Mouse (Mus musculus): ENCODE results near the gene Thoc6. TPM values are rescaled to one million over a fixed set of nuclear protein-coding genes. Genes with fewer than 3 reads are reported as not detected.
A peak's percentile ranks its signal among the peaks of the same experiment; 100 is the strongest.

Thoc6 gene
- polyA plus RNA-seq (2016; fragmentation: Nextera tagmentation; extraction: Ambion mirVana): 70.9 and 72.2 TPM in 2 replicates

GRCm38 (mm10) chr17:23673424-23674073 is at the start of gene Thoc6, which contains the start of gene Hcfc1r1:
Gene Thoc6 (minus strand): TSS chr17:23673882.
Gene Hcfc1r1 (plus strand): TSS chr17:23673596.
- Histone ChIP-seq H3K27ac (replicated peaks) (peak within 1 kb of the TSS; percentile 92), H3K4me1 (peaks cover 56% of the 10 kb centered on the region), H3K4me3 (peak within 1 kb of the TSS; percentile 71), H3K36me3 (replicated peaks) (peaks cover 23% of the 10 kb centered on the region), H3K9me3 (no peaks in the 10 kb centered on the region), H3K27me3 (replicated peaks; ENCODE audit: low read depth, poor library complexity, severe bottlenecking) (peaks cover 42% of the 10 kb centered on the region)
- WGBS: under 1% methylated on average over 45 of the region's 45 CpGs
- peak; percentile 94 for DNase-seq (ENCODE audit: low spot score)

GRCm38 (mm10) chr17:23722376-23723125 is 48.9 kb upstream of the Thoc6 start, which contains the start of gene 1520401A03Rik:
Gene 1520401A03Rik (minus strand): TSS chr17:23722783.
- peaks cover 22% of the 10 kb centered on the region for H3K4me1 ChIP-seq
- H3K4me3 ChIP-seq: no peak within 1 kb of the TSS
- no peaks in the 10 kb centered on the region for H3K9me3 ChIP-seq
- no peaks in the 10 kb centered on the region for H3K36me3 ChIP-seq (replicated peaks)
- no peak within 1 kb of the TSS for H3K27ac ChIP-seq (replicated peaks)
- DNase-seq (ENCODE audit: low spot score): no peak
- WGBS: 70% methylated on average over 7 of the region's 7 CpGs
- H3K27me3 ChIP-seq (replicated peaks; ENCODE audit: low read depth, poor library complexity, severe bottlenecking): peaks cover 26% of the 10 kb centered on the region

- H3K4me1 ChIP-seq: peaks cover 15% of the 10 kb centered on the region
- peaks cover 26% of the 10 kb centered on the region for H3K27me3 ChIP-seq (replicated peaks; ENCODE audit: low read depth, poor library complexity, severe bottlenecking)
- no peak overlapping the region for H3K4me3 ChIP-seq
- no peak for DNase-seq (ENCODE audit: low spot score)
- no peaks in the 10 kb centered on the region for H3K36me3 ChIP-seq (replicated peaks)
- WGBS: 82% methylated on average over 2 of the region's 2 CpGs
- H3K27ac ChIP-seq (replicated peaks): no peak overlapping the region
- no peaks in the 10 kb centered on the region for H3K9me3 ChIP-seq
Measured at GRCm38 (mm10) chr17:23721886-23722285, 48.2 kb upstream of the Thoc6 start.

GRCm38 (mm10) chr17:23719455-23719854 is 45.8 kb upstream of the Thoc6 start:
- no peaks in the 10 kb centered on the region for H3K9me3 ChIP-seq
- H3K36me3 ChIP-seq (replicated peaks): no peaks in the 10 kb centered on the region
- H3K27me3 ChIP-seq (replicated peaks; ENCODE audit: low read depth, poor library complexity, severe bottlenecking): peaks cover 26% of the 10 kb centered on the region
- WGBS: 11% methylated on average over 1 of the region's 1 CpGs
- DNase-seq (ENCODE audit: low spot score): no peak
- no peak overlapping the region for H3K4me3 ChIP-seq
- H3K4me1 ChIP-seq: peaks cover 4% of the 10 kb centered on the region
- no peak overlapping the region for H3K27ac ChIP-seq (replicated peaks)

GRCm38 (mm10) chr17:23717003-23717402 is 43.3 kb upstream of the Thoc6 start:
- H3K9me3 ChIP-seq: no peaks in the 10 kb centered on the region
- DNase-seq (ENCODE audit: low spot score): no peak
- peaks cover 4% of the 10 kb centered on the region for H3K4me1 ChIP-seq
- no peak overlapping the region for H3K4me3 ChIP-seq
- peaks cover 26% of the 10 kb centered on the region for H3K27me3 ChIP-seq (replicated peaks; ENCODE audit: low read depth, poor library complexity, severe bottlenecking)
- H3K36me3 ChIP-seq (replicated peaks): no peaks in the 10 kb centered on the region
- 67% methylated on average over 2 of the region's 2 CpGs for WGBS
- H3K27ac ChIP-seq (replicated peaks): no peak overlapping the region

- no peaks in the 10 kb centered on the region for H3K36me3 ChIP-seq (replicated peaks)
- DNase-seq (ENCODE audit: low spot score): peak; percentile 86
- no peaks in the 10 kb centered on the region for H3K9me3 ChIP-seq
- H3K4me1 ChIP-seq: peaks cover 14% of the 10 kb centered on the region
- no peak overlapping the region for H3K27ac ChIP-seq (replicated peaks)
- WGBS: 0% methylated on average over 3 of the region's 3 CpGs
- H3K4me3 ChIP-seq: no peak overlapping the region
- H3K27me3 ChIP-seq (replicated peaks; ENCODE audit: low read depth, poor library complexity, severe bottlenecking): peaks cover 23% of the 10 kb centered on the region
Measured at GRCm38 (mm10) chr17:23706212-23706611, 32.5 kb upstream of the Thoc6 start.

- Histone ChIP-seq H3K4me1 (peaks cover 14% of the 10 kb centered on the region), H3K9me3 (no peaks in the 10 kb centered on the region), H3K27ac (replicated peaks) (no peak overlapping the region), H3K36me3 (replicated peaks) (no peaks in the 10 kb centered on the region), H3K27me3 (replicated peaks; ENCODE audit: low read depth, poor library complexity, severe bottlenecking) (peaks cover 27% of the 10 kb centered on the region), H3K4me3 (no peak overlapping the region)
- DNase-seq (ENCODE audit: low spot score): no peak
- WGBS: 80% methylated on average over 7 of the region's 7 CpGs
Measured at GRCm38 (mm10) chr17:23705525-23706104, 31.9 kb upstream of the Thoc6 start.

- DNase-seq (ENCODE audit: low spot score): peak; percentile 28
- 53% methylated on average over 7 of the region's 7 CpGs for WGBS
Measured at GRCm38 (mm10) chr17:23704741-23705140, 31.1 kb upstream of the Thoc6 start.

GRCm38 (mm10) chr17:23703301-23703700 is 29.6 kb upstream of the Thoc6 start:
- H3K9me3 ChIP-seq: no peaks in the 10 kb centered on the region
- 88% methylated on average over 9 of the region's 9 CpGs for WGBS
- DNase-seq (ENCODE audit: low spot score): no peak
- H3K27me3 ChIP-seq (replicated peaks; ENCODE audit: low read depth, poor library complexity, severe bottlenecking): peaks cover 43% of the 10 kb centered on the region
- H3K36me3 ChIP-seq (replicated peaks): no peaks in the 10 kb centered on the region
- peaks cover 33% of the 10 kb centered on the region for H3K4me1 ChIP-seq
- no peak overlapping the region for H3K27ac ChIP-seq (replicated peaks)
- no peak overlapping the region for H3K4me3 ChIP-seq

More at GRCm38 (mm10) chr17:23704741-23705140, 31.1 kb upstream of the Thoc6 start:
- Histone ChIP-seq H3K27me3 (replicated peaks; ENCODE audit: low read depth, poor library complexity, severe bottlenecking) (peaks cover 28% of the 10 kb centered on the region), H3K4me1 (peaks cover 20% of the 10 kb centered on the region), H3K4me3 (no peak overlapping the region), H3K36me3 (replicated peaks) (no peaks in the 10 kb centered on the region), H3K27ac (replicated peaks) (no peak overlapping the region), H3K9me3 (no peaks in the 10 kb centered on the region)

GRCm38 (mm10) chr17:23700079-23700478 is 26.4 kb upstream of the Thoc6 start:
- Histone ChIP-seq H3K36me3 (replicated peaks) (no peaks in the 10 kb centered on the region), H3K9me3 (no peaks in the 10 kb centered on the region), H3K4me1 (peaks cover 49% of the 10 kb centered on the region), H3K27me3 (replicated peaks; ENCODE audit: low read depth, poor library complexity, severe bottlenecking) (peaks cover 51% of the 10 kb centered on the region), H3K4me3 (peak overlapping the region; percentile 84), H3K27ac (replicated peaks) (peak overlapping the region; percentile 55; the same call in 1 of the 2 replicates)
- under 1% methylated on average over 28 of the region's 28 CpGs for WGBS
- peak; percentile 92 for DNase-seq (ENCODE audit: low spot score)

GRCm38 (mm10) chr17:23699131-23700077 is 25.7 kb upstream of the Thoc6 start:
- peak; percentile 50 for DNase-seq (ENCODE audit: low spot score)
- peaks cover 51% of the 10 kb centered on the region for H3K27me3 ChIP-seq (replicated peaks; ENCODE audit: low read depth, poor library complexity, severe bottlenecking)

More at GRCm38 (mm10) chr17:23699131-23700077, 25.7 kb upstream of the Thoc6 start:
- Histone ChIP-seq H3K4me3 (peak overlapping the region; percentile 84), H3K36me3 (replicated peaks) (no peaks in the 10 kb centered on the region), H3K27ac (replicated peaks) (peak overlapping the region; percentile 55), H3K9me3 (no peaks in the 10 kb centered on the region), H3K4me1 (peaks cover 50% of the 10 kb centered on the region)
- 2% methylated on average over 101 of the region's 101 CpGs for WGBS
